Mouse (Mus musculus) limb, embryonic 14.5 days (tissue): ENCODE data around the gene Chrna1. TPM values are rescaled to one million over a fixed set of nuclear protein-coding genes. Genes with fewer than 3 reads are reported as not detected.
A peak's percentile ranks its signal among the peaks of the same experiment; 100 is the strongest.
"Not testable (repeated sequence)": the region's sequence is repeated elsewhere in the genome, so short reads cannot be mapped to it uniquely, and the experiment has no call there.

Experiments used
- ATAC-seq: fragments of 200-750 bp; cut with Nextera tagmentation; 2 replicates; pipeline ENCODE4 v1.8.0; 2017; ENCODE audit warnings: low read depth, moderate number of reproducible peaks, moderate TSS enrichment; ENCODE audit not compliant: low FRiP score
- DNase-seq: peaks from one replicate; pipeline ENCODE4 v3.0.0-alpha.2; 2015; ENCODE audit warnings: low spot score
- H3K27ac ChIP-seq: fragments of 300-500 bp; sonication (generic); replicated peaks from 2 replicates; pipeline ENCODE4 v1.5.1; 2014; ENCODE audit warnings: low read depth, mild to moderate bottlenecking, low read length, moderate library complexity, mixed read lengths
- H3K27me3 ChIP-seq: fragments of 300-500 bp; sonication (generic); 2 replicates; pipeline ENCODE4 v1.6.1; 2014; ENCODE audit warnings: low read length, mixed read lengths; ENCODE audit not compliant: control insufficient read depth, insufficient read depth
- H3K36me3 ChIP-seq: fragments of 300-500 bp; sonication (generic); 2 replicates; pipeline ENCODE4 v1.6.1; 2014; ENCODE audit warnings: mild to moderate bottlenecking, low read length, moderate library complexity, mixed read lengths; ENCODE audit not compliant: control insufficient read depth, insufficient read depth
- H3K4me1 ChIP-seq: fragments of 300-500 bp; sonication (generic); 2 replicates; pipeline ENCODE4 v1.6.1; 2014; ENCODE audit warnings: antibody characterized with exemption, low read length, mixed read lengths; ENCODE audit not compliant: control insufficient read depth, insufficient read depth
- H3K4me2 ChIP-seq: fragments of 300-500 bp; sonication (generic); replicated peaks from 2 replicates; pipeline ENCODE4 v1.6.1; 2014; ENCODE audit warnings: low read depth, mild to moderate bottlenecking, low read length, moderate library complexity; ENCODE audit not compliant: severe bottlenecking
- H3K4me3 ChIP-seq: fragments of 300-500 bp; sonication (generic); replicated peaks from 2 replicates; pipeline ENCODE4 v1.5.1; 2014; ENCODE audit warnings: low read length
- H3K9ac ChIP-seq: fragments of 300-500 bp; sonication (generic); 2 replicates; pipeline ENCODE4 v1.6.1; 2014; ENCODE audit warnings: mild to moderate bottlenecking, low read depth, low read length, moderate library complexity; ENCODE audit not compliant: severe bottlenecking
- H3K9me3 ChIP-seq: fragments of 300-500 bp; sonication (generic); 2 replicates; pipeline ENCODE4 v1.6.1; 2016; ENCODE audit warnings: low read length; ENCODE audit not compliant: control insufficient read depth
- POLR2A ChIP-seq: fragments of 200-500 bp; IDR thresholded peaks from 2 replicates; pipeline ENCODE4 v1.8.0; 2012; ENCODE audit warnings: inconsistent platforms, mild to moderate bottlenecking, moderate library complexity, borderline replicate concordance; ENCODE audit not compliant: insufficient read depth, insufficient read length; ENCODE audit errors: extremely low read depth
- WGBS: fragments of 180-500 bp; shearing (Covaris S2); extraction: QIAGEN DNeasy Blood & Tissue Kit; methylation state at CpG from one replicate; pipeline ENCODE4 v1.1.7; 2014; 5-methylcytosine and 5-hydroxymethylcytosine counted together
- polyA plus RNA-seq, 2 experiments: library from polyadenylated mRNA; depleted of rRNA in 1 of 2; stranded (reverse) in 1 of 2; unstranded in 1 of 2; fragments of >200 nt; fragmentation: Nextera tagmentation in 1 of 2; extraction: Ambion mirVana in 1 of 2; gene quantifications; 2 replicates each; pipeline versions ENCODE4 v1.2.1 to v1.2.3; 2012 to 2014

Gene Chrna1
- polyA plus RNA-seq, 2 experiments: 8.9 to 19.4 TPM

DNA sequence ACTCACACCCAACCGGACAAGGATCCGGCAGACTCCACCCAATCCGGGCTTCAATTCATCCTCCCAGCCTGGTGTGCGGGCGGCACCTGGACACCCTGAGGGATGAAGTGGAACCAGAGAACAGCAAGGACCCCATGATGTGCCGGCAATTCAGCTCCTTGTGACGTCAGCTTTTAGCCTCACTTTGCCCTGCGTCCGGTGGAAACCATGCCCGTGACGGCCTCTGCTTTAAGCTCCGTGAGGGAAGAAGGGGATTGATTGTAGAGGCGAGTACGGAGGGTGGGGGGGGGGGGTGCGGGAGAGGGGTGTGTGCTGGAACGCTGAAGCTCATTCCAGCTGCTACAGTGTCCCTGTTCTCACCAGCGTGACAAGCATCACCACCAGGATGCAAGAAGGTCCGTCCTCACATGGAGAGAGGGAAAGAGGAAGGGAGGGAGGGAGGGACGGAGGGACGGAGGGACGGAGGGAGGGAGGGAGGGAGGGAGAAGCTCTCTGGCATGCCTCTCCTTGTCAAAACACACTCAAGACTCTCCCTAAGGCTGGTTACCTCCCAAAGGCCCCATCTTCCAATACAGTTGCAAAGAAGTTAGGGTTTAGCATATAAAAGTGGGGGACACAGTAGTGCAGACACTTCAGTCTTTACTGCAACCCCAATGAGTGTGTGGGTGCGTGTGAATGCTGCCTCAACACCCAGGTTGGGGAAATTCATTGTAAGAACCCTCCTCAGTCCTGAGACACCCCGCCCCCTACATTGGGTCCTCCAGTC lies 19.1 kb downstream of the Chrna1 start:
- Histone ChIP-seq H3K4me2 (peak overlapping the region; percentile 55), H3K9ac (peak overlapping the region; percentile 45), H3K36me3 (no peaks in the 10 kb centered on the region), H3K27ac (no peak overlapping the region), H3K4me1 (peaks cover 16% of the 10 kb centered on the region), H3K4me3 (peak overlapping the region; percentile 35), H3K27me3 (no peaks in the 10 kb centered on the region), H3K9me3 (no peaks in the 10 kb centered on the region)
- ATAC-seq (peak; percentile 23; the same call in 1 of the 2 replicates), DNase-seq (no peak)
- 6% methylated on average over 22 of the region's 23 CpGs for WGBS
- TF ChIP-seq POLR2A: no peak

DNA sequence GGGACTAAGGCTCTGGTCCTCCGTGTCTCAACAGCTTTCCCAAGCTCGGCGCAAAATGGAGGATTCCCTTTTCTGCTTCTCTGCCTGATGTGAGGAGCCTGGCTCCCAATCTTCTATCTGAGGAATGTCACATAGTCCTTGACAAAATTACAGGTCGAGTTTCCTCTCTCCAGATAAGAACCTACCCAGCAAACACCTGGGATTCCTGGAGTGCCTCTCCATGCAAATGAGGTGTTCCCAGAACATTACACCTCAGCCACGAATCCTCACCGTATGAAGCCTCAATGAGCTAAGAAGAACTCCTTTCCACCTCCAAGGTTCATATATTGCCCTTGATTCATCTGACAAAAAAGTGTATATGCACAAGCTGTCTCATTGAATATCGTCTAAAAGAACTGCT lies 19.7 kb downstream of the Chrna1 start:
- WGBS: 44% methylated on average over 7 of the region's 7 CpGs

DNA sequence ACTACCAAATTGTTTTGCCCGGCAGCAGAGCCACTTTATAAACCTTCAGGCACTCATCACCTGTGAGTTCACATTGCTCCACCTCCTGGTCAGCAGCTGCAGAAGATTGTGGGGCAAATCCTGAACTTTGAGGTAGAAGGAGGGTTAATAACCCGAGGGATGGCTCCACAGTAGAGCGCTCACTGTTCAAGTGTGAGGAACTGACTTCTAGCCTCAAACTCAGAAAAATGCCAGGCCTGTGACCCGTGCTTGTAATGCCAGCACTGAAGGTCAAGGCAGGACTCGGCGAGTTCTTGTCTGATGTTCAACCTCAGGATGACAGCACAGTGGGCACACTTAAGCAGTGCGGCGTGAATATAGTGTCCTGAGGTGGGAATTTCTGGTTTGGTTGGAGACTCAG lies 22.2 kb downstream of the Chrna1 start:
- no peaks in the 10 kb centered on the region for H3K36me3 ChIP-seq
- no peak overlapping the region for H3K27ac ChIP-seq
- TF ChIP-seq POLR2A: no peak
- ATAC-seq (no peak), DNase-seq (no peak)
- no peaks in the 10 kb centered on the region for H3K27me3 ChIP-seq
- H3K4me1 ChIP-seq: peaks cover 8% of the 10 kb centered on the region
- no peak overlapping the region for H3K4me3 ChIP-seq
- 78% methylated on average over 8 of the region's 8 CpGs for WGBS
- no peak overlapping the region for H3K9ac ChIP-seq
- H3K9me3 ChIP-seq: no peaks in the 10 kb centered on the region
- no peak overlapping the region for H3K4me2 ChIP-seq

More for the DNA sequence above, 19.7 kb downstream of the Chrna1 start:
- Histone ChIP-seq H3K27ac (no peak overlapping the region), H3K9ac (peak overlapping the region; percentile 45), H3K27me3 (no peaks in the 10 kb centered on the region), H3K36me3 (no peaks in the 10 kb centered on the region), H3K4me1 (peaks cover 16% of the 10 kb centered on the region), H3K4me3 (peak overlapping the region; percentile 35; the same call in 1 of the 2 replicates), H3K4me2 (peak overlapping the region; percentile 55), H3K9me3 (no peaks in the 10 kb centered on the region)
- no peak for TF ChIP-seq POLR2A
- no peak for ATAC-seq
- DNase-seq: no peak

DNA sequence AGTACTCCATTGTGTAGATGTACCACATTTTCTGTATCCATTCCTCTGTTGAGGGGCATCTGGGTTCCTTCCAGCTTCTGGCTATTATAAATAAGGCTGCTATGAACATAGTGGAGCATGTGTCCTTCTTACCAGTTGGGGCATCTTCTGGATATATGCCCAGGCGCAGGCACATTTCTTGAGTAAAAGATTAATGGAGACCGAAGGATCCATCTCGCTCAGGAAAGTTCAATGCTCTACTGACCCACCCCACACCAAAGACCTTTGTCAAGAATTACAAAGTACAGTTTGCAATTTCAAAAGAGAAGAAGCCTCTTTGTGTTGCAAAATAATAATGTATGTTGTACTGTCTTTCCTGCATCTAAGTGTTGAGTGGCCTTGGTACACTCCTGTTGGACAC lies 23.1 kb downstream of the Chrna1 start:
- not testable (repeated sequence) for H3K4me3 ChIP-seq, H3K9me3 ChIP-seq, H3K27me3 ChIP-seq, H3K9ac ChIP-seq, H3K36me3 ChIP-seq, H3K4me1 ChIP-seq, ATAC-seq, H3K4me2 ChIP-seq, DNase-seq, H3K27ac ChIP-seq
- WGBS: 98% methylated on average over 3 of the region's 3 CpGs

DNA sequence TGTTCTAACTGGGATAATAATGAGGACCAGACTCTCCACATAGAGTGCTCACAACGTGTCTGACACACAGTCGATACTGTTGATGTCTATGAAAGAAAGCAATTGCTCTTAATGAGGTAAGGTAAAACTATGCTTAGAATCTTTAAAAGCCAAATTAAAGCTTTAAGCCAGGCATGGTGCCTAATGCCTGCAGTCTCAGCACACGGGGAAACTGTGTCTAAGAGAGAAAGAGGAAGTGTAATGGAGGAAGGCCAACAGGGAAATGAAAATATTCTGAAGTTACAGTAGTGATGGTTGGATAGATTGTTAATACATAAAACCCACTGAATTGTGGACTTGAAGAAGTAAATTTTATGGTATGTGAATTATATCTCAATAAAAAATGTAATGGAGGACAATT lies 25.7 kb downstream of the Chrna1 start:
- Histone ChIP-seq H3K4me3 (no peak overlapping the region), H3K36me3 (no peaks in the 10 kb centered on the region), H3K27me3 (no peaks in the 10 kb centered on the region), H3K9ac (no peak overlapping the region), H3K4me2 (no peak overlapping the region), H3K27ac (no peak overlapping the region), H3K9me3 (no peaks in the 10 kb centered on the region), H3K4me1 (no peaks in the 10 kb centered on the region)
- no peak for TF ChIP-seq POLR2A
- ATAC-seq: no peak
- no peak for DNase-seq
- 13% methylated on average over 3 of the region's 3 CpGs for WGBS
